Mouse (Mus musculus): ENCODE measurements around the gene Hras.

Hras gene

DNA sequence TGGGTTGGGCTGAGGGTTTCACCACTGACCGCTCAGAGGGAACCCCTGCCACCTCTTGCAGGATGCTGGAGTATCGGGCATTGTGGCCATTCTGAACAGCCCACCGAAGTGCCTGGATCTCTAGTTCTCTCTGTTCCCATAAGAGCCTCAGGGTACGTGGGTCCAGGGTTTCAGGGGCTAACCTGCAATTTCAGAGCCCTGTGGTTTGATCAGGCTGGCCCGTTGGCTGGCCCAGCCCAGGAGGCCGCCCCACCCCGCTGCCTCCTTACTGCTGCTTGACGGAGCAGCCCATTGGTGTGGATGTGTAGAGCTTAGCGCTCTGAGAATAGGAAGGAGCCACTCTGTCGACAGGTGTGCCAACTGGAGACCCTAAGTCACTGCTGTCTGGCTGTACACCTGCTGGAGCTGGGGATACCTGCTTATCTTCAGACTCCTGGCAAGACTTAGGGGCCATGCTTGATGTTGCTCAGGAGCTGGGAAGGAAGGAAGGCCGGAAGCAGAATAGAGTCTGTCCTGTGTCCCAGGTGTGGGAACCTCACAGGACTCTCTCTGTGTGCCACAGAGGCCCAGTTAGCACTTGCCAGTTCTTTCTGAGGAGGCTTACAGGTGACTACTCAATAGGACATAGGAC is 19.9 kb upstream of the Hras start, which contains the start of gene Lmntd2:
TSS of gene Lmntd2 (minus strand) at position 476 of the 631 bp plus-strand sequence.
- in situ Hi-C loops (cut with MseI, MboI), result no loop called here

DNA sequence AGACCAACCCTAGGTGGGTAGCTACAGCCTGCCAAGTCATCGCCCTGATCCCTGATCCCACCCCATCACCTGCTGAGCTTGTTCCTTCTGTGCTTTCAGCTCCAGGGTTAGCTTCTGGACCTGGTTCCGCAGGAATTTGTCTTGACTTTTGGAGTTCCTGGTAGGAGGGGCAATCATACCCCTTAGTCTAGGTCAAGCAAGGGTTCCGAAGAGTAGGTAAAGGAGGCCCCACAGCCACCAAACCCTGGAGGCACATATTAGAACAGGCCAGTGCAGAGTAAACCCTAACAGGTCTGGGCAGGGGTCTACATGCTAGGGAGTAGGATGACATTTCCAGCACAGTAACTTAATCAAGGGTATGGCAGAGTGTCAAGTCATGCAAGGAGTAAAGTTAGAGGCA is 19.3 kb upstream of the Hras start:
- in situ Hi-C loops (cut with MseI, MboI), result no loop called here

DNA sequence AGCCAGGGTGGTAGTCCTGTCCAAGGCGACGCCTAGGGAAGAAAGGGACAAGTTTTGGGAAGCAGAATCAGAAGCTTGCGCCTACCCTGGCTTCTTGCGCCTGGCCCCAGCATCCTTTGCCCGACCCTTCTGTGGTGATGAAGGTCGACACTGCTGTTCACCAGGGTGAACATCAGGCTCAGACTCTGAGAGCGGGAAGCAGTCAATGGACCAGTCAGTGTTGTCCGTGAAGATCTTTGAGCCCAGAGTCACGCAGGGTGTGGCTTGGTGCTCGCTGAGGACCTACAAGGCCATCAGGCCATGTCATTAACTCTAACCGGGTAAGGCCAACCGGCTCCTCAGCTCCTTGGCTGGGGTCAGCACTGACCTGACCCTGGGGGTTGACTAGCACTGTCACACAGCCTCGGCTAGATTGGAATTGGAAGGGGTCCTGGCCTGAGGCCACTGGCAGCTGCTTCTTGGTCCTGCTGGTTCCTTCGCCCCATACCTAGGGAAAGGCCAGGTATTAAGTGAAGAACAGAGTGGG is 16.9 kb upstream of the Hras start:
- in situ Hi-C loops (cut with MseI, MboI), result no loop called here

DNA sequence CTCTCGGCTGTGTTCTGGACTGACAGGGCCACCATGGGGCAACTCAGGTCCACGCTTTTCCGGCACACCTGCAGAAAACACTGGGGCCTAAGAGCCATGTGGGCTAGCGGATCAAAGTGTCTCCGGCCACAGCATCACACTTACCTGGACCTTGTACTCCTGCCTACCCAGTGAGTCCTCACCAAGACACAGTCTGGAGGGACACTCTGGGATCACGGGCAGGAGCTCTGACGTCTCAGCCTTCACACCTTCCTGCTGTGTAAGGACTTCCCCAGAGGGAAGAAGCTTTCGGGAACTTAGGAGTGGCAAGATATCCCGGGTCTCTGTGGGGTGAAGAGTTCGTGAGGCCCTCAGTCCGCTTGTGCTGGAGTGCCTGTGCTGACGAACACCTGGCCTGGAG is 16.3 kb upstream of the Hras start:
- in situ Hi-C loops (cut with MseI, MboI), result no loop called here

DNA sequence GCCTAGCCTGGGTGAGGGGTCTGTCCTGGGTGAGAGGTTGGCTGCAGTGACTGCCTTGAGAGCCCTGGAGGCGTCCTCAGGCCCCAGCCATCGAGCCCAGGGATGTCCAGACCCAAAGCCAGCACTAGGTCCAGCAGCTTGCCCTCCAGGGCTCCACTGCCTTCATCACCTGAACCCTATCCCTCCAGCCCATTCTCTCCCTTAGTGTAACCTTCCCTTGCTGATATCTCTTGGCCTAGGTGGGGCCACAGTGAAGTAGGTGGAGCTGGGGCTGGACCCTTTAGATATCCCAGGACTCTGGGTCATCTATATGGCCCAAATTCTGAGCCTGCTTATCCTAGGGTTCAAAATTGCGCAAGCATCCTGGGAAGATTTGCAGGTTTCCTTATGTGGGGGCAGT is 15.7 kb upstream of the Hras start:
- in situ Hi-C loops (cut with MseI, MboI), result no loop called here

DNA sequence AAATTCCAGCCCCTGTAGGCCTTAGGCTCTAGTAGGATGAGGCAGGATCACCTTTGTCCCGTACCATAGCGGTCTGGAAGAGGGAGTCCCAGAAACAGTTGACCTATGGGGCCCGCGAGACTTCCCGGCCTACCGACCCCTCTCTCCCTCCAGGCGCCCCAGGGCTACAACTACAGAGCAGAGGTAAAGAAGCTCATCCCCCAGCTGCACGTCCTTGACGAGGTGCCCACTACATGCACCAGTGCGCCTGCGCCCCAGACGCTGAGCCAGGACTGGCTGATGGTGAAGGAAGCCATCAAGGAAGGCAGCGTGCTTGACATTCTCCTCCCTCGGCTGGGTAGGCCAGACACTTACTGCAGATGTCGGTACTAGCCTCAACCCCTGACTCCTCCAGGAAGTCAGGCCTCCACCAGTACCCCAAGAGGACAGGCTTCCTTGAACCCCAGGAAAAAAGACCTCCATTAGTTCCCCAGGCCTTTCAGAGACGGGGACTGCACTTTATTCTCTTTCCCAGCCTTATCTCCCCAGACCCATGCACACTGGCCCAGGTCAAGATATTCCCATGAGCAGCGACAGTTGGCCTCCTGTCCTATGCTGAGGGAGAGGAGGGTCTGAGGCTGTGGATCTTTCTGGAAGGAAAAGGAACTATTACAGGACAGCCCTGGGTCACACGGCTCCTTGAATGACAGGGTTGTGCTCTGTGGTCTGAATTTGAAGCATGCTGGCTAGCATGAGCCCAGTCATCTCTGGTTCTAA is 12.6 kb upstream of the Hras start:
- in situ Hi-C loops (cut with MseI, MboI), result no loop called here

DNA sequence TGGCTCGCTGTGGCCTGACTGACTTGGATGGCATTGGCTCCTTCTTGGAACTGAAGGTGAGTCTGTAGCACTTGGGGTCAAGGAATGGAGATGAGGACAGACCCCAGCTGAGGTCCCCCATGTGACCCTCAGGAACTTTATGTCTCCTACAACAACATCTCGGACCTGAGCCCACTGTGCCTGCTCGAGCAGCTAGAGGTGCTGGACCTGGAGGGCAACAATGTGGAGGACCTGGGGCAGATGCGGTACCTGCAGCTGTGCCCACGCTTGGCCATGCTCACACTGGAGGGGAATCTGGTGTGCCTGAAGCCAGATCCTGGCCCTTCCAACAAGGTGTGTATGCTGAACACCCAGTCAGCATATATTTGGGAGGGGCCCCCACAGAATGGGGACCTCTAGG is 11.7 kb upstream of the Hras start:
- in situ Hi-C loops (cut with MseI, MboI), result no loop called here

DNA sequence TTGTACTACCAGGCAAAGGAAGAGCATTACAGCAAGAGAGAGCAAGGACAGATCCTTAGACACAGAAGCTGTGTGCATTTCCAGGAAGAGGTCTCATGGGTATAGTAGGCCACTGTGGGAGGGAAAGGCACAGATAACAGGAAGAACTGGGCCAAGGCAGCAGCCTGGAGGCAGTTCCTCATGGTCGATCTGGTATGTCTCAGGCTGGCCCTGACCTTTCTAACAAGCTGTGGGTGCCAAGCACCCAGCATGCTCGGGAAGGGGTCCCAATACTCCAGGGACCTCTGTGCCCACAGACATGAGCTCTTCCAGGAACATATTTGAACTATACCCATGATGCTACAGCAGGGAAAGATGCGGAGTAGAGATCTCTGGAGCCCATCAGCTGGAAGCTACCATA is 10.7 kb upstream of the Hras start:
- in situ Hi-C loops (cut with MseI, MboI), result no loop called here

DNA sequence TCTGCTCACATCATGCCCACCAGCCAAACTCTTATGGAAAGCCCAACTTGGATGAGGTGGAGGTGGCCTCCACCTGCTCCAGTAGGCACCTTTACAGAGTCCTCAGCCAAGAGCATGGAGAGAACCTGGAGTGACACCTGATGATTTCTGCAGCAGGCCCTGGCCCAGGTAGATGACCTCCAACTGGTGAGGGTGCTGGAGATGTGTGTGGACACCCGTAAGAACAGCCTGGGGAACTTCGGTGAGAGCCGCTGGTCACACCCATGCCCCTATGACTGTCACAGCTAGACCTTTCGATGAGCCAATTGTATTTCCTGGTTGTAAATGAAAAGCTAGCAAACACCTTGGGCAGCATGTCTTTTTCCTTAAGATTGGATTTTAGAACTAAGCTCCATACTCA is 4.3 kb upstream of the Hras start:
- in situ Hi-C loops (cut with MseI, MboI), result no loop called here

DNA sequence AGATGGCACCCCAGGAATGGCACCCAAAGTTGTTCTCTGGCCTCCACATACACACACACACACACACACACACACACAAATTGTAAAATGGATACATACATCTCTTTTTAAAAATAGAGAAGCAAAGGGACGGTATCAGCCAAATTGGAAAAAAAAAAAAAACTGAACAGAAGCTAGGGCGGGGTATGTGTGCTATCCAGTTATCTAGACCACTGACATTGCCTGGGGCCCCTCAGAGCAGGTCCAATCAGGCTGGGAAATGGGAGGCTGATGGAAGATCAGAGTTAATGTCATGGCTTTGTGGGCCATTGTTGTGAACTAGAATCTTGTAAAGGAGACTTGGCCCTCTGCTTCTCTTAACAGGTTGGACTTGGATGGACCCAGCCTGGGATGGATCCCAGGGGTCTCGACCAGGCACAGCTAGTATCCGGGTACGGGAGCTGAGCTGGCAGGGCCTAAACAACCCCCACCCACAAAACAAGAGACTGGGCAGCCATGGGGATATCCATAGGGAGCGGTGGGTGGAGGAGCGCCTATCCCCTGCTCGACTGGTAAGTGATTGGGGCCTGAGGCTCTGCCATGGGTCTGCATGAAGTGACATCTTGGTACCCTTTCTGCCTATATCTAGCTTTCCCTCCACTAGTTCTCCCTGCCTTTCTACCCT is 2.9 kb upstream of the Hras start:
- in situ Hi-C loops (cut with MseI, MboI), result no loop called here

DNA sequence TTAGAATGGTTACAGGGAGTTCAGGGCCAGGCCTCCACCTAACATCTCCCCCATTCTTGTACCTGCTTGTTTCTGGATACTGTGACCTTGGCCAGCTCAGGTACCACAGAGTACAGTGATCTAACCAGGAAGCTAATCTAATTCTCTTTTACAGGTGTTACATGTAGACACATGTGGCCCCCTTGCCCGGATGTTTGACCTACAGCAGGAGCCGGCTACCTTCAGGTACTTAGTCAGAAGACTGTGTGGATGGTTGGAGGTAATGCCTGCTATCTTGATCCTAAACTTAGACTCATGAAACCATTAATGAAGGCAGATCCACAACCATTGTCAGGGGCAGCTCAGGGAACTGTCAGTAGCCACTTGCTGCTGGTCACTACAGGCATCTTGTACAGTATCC is 1.9 kb upstream of the Hras start:
- in situ Hi-C loops (cut with MseI, MboI), result no loop called here

DNA sequence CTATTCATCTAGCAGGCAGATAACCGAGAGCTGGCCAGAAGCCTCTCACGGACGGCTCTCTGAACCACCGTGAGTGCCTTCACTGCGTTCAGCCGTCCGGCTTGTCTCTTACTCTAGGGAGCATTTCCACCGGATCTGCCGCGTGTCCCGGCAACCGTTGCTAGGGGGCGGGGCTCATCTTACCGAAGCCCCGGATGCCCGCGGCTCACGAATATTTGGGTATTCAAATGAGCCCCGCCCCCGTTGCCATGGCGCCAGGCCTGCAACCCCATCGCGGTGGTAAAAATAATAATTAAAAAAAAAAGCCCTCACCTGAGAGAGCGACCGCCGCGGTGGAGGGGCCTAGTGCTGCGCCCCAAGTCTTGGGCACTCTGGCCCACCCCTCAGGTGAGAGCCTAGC is 1.0 kb upstream of the Hras start:
- in situ Hi-C loops (cut with MseI, MboI), result no loop called here

DNA sequence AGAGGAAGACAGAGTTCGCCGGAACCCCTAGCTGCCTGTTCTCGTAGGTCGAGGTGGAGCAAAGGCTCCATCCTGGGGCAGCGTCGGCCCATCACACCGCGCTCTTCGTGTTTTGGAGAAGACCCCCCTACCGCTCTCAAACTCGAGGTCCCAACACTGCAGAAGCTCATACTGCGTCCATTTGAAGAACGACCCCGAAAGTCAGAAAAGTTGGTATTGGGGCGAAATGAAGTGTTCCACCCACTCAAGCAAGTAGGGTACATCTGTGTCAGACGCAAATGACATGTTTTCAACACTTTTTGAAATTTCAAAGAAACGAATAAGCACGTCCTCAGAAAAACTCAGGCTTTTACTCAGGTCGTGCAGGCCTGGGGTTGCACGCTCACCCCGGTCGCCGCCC is 604 bp upstream of the Hras start:
- in situ Hi-C loops (cut with MseI, MboI), result no loop called here

DNA sequence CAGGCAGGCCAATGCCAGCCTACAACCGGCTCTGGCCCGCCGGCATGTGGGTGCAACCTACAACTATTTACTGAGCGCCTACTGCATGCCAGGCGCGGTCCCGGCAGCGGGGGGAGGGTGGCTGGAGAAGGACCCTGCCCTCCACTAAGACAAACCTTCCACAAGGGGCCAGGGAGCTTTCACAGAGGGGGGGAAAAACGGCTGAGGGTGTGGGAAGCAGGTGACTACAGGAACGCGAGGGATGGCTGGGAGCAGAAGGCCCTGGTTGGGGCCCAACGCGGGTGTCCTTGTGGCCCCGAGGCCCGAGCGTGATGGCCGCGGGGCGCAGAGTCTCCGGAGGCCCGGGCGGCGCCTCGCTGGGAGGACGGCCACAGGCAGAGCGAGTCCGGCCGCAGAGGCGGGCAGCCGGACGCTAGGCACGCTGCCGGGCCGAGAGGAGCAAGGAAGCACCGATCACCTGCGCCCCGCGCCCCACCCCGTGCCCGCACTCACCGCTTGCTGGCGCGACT is 403 bp downstream of the Hras start:
- in situ Hi-C loops (cut with MseI, MboI), result no loop called here

DNA sequence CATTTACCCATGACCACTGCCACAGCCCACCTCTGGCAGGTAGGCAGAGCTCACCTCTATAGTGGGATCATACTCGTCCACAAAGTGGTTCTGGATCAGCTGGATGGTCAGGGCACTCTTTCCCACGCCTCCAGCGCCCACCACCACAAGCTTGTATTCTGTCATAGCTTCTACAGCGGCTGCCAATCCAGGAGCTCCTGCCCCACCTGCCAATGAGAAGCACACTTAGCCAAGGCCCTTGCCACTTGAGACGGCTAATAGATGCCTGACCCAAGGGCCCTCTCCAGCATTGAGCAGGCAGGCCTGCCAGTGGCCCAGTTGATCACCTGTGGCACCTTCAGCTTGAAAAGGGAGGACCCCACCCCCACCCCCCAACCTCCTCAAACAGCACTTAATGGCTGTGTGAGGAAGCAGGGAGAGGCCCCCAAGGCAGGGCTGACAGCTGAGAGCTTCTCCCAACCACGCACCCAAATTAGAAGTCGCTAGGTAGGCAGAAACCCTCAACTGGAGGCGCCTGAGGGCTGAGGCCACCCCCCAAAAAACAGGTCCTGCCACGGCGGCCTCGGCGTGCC is 943 bp downstream of the Hras start:
- in situ Hi-C loops (cut with MseI, MboI), result no loop called here

DNA sequence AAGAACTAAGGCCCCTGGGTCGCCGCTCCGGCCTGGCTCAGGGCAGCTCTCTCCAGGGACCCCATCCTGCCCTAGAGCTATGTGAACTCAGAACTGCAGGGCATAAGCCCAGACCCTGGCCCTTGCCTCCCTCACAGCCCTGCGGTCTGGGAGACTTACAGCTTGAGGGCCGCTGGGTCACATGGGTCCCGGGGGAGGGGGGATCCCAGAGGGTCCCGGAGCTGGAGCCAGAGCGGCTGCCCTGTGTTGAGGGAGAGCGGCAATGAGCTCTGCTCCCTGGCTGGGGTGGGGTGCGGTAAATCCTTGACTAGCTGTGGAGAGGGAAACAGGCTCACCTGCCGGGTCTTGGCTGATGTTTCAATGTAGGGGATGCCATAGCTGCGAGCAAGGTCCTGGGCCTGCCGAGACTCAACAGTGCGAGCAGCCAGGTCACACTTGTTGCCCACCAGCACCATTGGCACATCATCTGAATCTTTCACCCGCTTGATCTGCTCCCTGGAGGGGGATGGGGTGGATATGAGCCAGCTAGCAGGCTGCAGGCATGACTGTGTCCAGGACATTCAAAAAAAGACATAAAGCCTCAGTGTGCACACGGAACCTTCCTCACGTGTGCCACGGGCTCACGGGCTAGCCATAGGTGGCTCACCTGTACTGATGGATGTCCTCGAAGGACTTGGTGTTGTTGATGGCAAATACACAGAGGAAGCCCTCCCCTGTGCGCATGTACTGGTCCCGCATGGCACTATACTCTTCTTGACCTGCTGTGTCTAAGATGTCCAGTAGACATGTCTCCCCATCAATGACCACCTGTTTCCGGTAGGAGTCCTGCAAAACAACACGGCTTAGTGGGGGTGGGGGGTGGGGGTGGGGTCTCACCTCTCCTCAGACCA is 1.8 kb downstream of the Hras start:
- in situ Hi-C loops (cut with MseI, MboI), result no loop called here

DNA sequence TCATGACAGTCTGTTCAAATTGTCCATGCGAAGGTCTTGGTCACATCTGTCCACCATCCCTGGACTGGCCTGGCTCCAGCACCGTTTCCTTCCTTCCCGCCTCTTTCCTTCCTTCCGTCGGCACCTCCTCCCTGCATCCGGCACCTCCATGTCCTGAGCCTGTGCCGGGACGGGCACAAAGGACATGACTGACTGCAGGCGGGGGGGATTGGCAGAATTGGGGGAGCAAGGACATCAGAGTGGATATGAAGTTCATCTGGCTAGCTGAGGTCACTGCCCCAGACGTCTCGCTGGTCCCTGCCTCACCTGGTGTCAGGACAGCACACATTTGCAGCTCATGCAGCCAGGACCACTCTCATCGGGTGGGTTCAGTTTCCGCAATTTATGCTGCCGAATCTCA is 2.8 kb downstream of the Hras start:
- in situ Hi-C loops (cut with MseI, MboI), result no loop called here

DNA sequence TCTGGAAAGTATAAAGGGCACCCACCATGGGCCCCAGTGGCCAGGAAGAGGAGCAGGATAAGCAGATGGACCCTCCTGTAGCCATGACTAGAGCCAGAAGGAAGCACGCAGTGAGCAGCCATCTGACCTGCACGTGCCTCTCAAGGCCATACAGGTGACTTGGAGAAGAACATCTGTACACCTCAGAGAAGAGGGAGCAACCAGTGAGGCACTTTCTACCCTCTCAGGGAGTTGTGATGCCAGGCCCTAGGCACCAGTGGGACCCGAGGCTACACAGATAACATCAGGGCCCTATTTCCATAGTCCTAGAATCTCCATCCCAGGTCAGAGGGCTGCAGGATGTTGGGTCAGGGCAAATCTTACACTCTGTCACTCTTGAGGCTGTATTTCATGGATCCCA is 3.6 kb downstream of the Hras start:
- in situ Hi-C loops (cut with MseI, MboI), result no loop called here

DNA sequence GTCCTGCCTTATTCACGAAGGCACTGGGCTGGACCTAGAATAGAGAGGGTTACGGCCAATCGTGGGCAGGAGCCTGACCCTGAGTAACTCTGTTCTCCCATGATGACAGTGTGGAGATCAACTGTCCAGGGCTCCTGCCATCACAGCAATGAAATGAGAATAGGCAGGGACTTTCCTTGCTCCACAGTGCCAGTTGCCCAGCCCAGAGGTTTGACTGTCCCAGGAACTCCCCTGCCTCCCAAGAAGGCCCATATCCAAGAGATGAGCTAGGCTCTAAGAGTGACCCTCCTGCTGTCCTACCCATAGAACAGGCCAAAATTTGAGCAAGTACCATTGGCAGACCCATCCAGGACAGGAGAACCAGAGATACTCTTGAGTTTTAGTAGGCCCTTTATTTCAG is 5.1 kb downstream of the Hras start:
- in situ Hi-C loops (cut with MseI, MboI), result no loop called here

DNA sequence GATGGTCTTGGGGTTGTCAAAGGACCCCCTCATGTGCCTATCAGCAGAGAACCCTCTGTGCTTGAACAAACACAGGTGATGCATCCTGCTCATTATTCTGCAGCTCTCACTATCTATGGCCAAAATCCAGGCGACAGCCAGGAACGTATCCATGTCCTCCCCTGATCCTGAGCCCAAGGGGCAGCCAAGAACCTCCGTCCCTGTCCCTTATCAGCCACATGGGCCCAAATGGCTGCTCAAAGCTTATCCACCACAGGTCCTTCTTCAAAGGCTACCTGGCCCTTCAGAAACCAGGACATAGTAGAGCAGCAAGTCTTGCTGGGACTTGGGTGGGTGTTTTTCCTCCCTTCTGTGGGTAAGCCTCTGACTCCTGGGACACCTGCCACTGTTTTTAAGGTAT is 5.6 kb downstream of the Hras start:
- in situ Hi-C loops (cut with MseI, MboI), result no loop called here

DNA sequence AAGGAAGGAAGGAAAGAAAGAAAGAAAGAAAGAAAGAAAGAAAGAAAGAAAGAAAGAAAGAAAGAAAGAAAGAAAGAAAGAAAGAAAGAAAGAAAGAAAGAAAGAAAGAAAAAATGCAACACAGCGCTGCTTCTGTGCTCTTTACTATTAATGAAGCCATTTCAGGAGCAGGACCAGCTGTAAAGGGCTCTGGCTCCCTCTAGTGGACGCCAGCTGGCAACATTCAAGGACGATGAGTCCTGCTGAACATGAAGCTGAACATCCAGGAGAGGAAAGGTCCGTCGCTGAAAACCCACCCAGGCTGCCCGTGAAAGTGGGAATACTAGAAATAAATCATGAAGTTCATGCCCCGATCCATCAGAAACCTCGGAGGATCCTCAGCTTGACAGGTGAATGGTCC is 17.6 kb downstream of the Hras start:
- in situ Hi-C loops (cut with MseI, MboI), result loop anchor here (5.0 kb wide), 1 partner anchor 84 kb away; no protein-coding TSS in a partner anchor

Measured in mouse trophoblast stem cell (cell line).